Mouse (Mus musculus): Measurements from ENCODE around the gene Epb41l3.

The Epb41l3 gene

GRCm38 (mm10) chr17:69181560-69182316 is 106.3 kb downstream of the Epb41l3 start:
- DNase-seq (ENCODE audit: low read depth, low spot score) = peak; percentile 25

- no peak for DNase-seq (ENCODE audit: low read depth, low spot score)
Observed at GRCm38 (mm10) chr17:69187794-69188193, 112.3 kb downstream of the Epb41l3 start.

DNA sequence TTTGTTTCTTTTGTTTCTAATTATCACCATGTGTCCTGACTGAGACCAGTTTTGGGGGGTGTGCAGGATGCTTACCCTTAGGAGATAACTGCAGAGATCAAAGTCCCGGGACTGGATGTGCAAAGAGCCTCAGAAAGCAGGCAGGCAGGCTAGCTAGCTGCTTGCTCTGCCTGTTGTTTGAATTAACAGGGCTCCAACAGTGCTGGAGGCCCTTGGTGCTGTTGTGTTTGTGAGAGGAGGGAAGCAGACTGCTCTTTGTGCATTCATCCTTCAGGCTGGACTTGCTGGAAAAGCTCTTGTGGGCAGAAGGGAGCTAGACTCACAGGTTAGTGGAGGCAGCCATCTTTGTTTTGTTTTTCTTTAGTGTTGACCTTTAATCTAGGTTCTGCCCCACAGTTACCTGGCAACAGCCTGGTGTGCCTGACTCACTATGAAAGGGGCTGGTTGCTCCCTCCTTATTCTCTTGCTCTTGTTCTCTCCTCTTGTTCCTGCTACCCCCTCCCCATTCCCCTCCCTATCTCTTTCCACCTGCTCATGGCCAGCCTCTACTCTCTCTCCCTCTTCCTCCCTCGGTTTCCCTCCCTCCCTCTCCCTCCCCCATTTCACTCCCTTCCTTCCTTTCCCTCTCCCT is 117.5 kb downstream of the Epb41l3 start:
- peak; percentile 19 for DNase-seq (ENCODE audit: low read depth, low spot score)

DNA sequence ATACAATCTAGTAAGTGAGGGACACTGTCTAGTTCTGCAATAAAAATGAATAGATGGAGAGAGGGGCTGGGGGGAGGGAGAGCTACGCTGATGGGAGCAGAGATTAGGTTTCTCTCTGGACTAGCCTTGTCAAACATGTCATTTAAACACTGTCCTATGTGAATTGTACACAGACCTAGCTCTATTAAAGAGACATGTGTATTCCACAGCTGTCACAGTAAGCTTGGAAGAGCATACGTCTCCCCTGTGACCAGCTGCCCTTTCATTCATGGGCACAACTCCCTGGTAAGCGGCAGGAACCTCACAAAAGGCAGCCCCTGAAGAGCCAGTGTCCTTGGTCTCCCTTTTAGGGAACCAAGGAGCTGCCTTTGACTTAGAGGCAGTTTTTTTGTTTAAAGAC is 119.1 kb downstream of the Epb41l3 start:
- no peak for DNase-seq (ENCODE audit: low read depth, low spot score)

DNA sequence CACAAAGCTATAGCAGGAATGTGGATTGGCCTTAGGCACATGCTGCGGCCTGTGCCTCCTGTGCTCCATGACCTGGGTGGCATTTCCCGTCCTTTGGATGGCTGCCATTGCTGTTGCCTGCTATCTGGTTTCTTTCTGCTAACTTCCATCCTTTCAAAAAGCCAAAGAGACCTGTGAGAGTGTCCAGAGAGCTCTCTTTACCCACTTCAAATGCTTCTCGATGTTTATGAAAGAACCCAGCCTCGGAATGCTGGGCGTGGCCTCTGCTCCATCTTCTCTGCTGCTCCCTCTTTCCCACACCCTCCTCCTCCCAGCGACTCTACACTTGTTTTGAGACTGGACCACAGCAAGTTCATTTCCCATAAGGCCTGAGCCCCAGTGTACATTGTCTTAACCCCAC is 120.3 kb downstream of the Epb41l3 start:
- no peak for DNase-seq (ENCODE audit: low read depth, low spot score)

GRCm38 (mm10) chr17:69196656-69197055 is 121.2 kb downstream of the Epb41l3 start:
- peak; percentile 83 for DNase-seq (ENCODE audit: low read depth, low spot score)

DNA sequence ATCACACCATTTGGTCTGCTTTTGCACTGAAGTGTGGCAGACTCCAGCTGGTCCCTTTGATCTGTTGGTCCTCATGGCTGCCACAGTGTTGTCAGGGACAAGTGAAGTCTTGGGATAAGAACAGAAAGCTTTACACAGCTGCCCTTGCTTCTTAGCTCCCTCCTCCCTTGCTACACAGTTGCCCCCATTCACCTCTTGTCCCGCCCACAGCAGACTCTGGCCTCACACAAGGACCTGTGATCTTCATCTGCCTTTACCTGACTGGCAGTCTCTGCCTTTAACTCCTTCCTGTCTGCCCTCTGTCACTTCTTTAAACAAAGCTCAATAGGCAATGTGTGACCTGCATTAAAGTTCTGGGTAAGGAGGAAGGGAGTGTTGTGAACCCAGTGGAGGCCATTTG is 123.3 kb downstream of the Epb41l3 start:
- no peak for DNase-seq (ENCODE audit: low read depth, low spot score)

- DNase-seq (ENCODE audit: low read depth, low spot score) = no peak
Observed at GRCm38 (mm10) chr17:69199827-69200226, 124.3 kb downstream of the Epb41l3 start.

GRCm38 (mm10) chr17:69200936-69201335 is 125.5 kb downstream of the Epb41l3 start:
- no peak for DNase-seq (ENCODE audit: low read depth, low spot score)

DNA sequence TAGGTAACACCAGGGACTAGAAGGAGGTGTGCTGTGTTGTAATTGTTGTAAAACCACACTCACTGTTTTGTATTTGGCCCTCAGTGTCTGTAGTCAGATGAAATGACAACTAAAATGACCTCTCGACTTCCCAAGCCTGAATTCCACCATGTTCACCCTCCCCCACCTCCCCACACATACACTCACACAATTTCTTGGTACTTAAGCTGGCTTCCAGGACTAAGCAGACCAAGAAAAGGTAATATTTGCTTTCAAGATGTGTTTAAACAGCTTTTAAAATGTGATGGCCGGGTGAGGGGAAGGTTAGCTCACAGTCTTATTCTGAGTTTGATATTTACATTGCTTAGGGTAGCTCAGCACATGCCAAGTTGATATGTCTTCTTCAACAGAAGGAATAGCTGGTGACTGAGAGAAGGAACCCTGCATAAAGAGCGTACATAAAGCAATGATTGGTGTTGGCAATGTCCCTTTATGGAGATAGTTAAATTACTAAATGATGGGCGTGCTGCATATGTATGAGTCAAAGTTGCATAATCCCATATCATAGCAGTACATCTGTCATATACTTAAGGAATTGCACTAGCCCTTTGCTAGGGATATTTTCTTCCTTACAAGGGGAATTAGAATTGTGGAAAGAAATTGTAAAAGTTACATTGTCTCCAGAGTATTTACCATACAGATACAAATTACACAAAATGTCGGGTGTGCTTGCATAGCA is 130.0 kb downstream of the Epb41l3 start:
- peak; percentile 32 for DNase-seq (ENCODE audit: low read depth, low spot score)

GRCm38 (mm10) chr17:69207562-69208312 is 132.3 kb downstream of the Epb41l3 start:
- DNase-seq (ENCODE audit: low read depth, low spot score) = peak; percentile 45

DNA sequence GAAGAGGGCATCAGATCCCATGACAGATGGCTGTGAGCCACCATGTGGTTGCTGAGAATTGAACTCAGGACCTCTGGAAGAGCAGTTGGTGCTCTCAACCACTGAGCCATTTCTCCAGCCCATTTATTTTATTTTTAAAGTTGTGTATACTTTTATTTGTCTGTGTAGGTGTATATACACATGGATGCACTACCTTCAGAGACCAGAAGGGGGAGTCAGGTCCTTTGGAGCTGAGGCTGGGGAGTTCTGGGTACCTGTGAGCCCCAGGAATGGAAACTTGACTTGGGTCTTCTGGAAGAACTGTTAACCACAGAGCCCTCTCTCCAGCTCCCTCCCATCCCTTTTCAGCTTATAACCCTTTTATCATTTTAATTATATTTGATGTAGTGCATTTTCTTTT is 135.6 kb downstream of the Epb41l3 start:
- DNase-seq (ENCODE audit: low read depth, low spot score) = no peak

DNA sequence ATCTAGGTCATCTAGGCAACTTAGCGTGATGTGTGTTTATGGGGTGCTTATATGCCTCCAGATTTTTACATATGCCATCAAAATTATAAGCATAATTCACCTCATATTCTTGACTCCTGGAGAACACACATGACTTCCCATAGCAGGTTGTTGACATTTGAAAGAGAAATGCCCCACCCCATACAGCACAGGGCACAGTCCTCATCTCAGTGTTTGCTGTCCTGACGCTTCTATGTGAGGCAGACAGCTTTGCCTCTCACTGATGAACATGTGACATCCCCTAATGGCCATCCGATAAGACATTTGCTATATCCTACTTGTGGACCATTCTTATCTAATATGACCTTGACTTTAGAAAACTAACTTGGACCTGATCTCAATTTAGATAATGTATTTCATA is 140.6 kb downstream of the Epb41l3 start:
- DNase-seq (ENCODE audit: low read depth, low spot score) = no peak

DNA sequence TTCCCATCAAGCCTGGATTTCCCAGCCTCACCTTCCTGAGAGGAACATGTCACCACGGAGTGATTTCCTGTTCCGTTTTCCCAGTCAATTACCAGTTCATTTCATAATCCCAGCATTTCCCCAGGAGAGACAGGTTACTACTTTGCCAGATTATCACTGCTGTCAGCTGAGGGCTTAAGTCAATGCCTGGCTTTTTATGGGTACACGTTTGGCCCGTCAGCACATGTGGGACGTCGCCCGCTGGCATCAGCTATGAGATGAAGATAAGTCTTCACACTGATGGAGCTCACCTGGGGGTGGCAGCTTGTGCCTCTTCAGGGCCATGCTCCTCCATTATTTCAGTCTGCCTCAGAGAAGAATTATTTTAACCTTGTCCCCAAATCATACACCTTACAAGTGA is 145.4 kb downstream of the Epb41l3 start:
- no peak for DNase-seq (ENCODE audit: low read depth, low spot score)

DNA sequence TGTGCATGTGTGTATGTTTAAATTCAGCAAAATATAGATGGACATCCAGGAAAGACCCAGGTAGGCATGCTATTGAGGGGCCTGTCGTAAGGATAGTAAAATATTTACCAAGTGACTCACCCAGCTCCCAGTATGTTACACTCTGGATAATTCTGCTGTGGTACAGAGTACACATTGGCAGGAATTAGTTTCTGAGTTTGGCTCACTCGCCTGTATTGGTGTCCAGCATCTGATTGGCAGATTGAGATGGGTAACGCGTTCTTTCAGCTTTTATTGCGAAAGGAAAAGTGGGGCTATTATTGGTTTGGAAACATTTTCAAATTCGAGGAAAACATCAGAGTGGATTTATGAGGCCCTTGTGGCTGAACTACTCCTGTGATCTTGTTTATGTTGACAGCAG is 145.9 kb downstream of the Epb41l3 start:
- DNase-seq (ENCODE audit: low read depth, low spot score) = peak; percentile 18

GRCm38 (mm10) chr17:69221966-69222692 is 146.6 kb downstream of the Epb41l3 start:
- DNase-seq (ENCODE audit: low read depth, low spot score) = peak; percentile 41

- DNase-seq (ENCODE audit: low read depth, low spot score) = no peak
Observed at GRCm38 (mm10) chr17:69225996-69226395, 150.5 kb downstream of the Epb41l3 start.

- no peak for DNase-seq (ENCODE audit: low read depth, low spot score)
Observed at GRCm38 (mm10) chr17:69227426-69228014, 152.0 kb downstream of the Epb41l3 start.

DNA sequence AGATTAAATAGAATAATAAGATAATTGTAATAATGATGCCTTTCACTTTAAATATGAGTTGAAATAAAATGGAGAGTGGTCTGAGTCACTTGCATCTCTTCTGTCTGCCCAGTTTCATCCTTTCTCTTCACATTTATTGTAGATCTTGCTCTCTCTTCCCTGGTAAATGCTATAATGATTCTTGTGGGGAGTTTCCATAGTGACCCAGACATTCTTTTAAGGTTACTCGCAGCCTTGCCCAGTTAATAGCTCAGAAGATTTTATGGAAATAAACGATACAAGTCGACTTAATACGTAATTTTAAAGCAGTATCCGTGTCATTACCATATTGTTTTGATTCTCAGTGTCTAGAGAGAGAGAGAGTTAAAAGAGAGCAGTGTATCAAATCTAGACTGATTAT is 154.0 kb downstream of the Epb41l3 start:
- DNase-seq (ENCODE audit: low read depth, low spot score) = no peak

GRCm38 (mm10) chr17:69230131-69230621 is 154.7 kb downstream of the Epb41l3 start:
- peak; percentile 64 for DNase-seq (ENCODE audit: low read depth, low spot score)

DNA sequence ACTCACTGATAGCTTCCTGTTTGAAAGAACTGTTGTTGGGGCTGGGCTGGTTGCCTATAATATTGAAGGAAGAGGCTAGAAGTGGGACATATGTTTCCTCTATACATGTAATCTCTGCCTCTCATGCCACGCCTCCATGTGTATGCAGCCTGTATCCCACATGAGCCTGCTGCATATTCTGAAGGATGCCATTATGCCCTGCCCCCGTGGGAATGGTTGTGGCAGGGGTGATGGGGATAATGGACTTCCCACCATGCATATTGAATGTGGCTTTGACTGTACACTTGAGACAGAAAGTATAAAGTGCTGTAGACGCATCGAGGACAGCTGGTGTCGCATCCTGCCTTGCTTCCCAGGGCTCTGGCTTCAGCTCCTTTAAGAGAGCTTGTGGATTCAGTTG is 155.9 kb downstream of the Epb41l3 start:
- DNase-seq (ENCODE audit: low read depth, low spot score) = peak; percentile 27

All from brain, adult 2 months (tissue).